Mouse (Mus musculus) cerebellum, adult 2 months (tissue): ENCODE measurements around the gene Iqgap1. TPM values are rescaled to one million over a fixed set of nuclear protein-coding genes. Genes with fewer than 3 reads are reported as not detected.

Source experiments
- DNase-seq, 2 experiments: peaks; one replicate each; pipeline ENCODE4 v3.0.0; 2021
- H3K27ac ChIP-seq: fragments of 200-500 bp; 2 replicates; pipeline ENCODE4 v1.5.1; 2012; ENCODE audit warnings: low read length, control low read depth, inconsistent platforms; ENCODE audit not compliant: insufficient read depth
- H3K27me3 ChIP-seq: fragments of 200-500 bp; 2 replicates; pipeline ENCODE4 v1.6.1; 2012; ENCODE audit warnings: inconsistent platforms, mild to moderate bottlenecking, low read length, moderate library complexity; ENCODE audit not compliant: control insufficient read depth, insufficient read depth
- H3K4me1 ChIP-seq: fragments of 200-500 bp; 2 replicates; pipeline ENCODE4 v1.6.1; 2011; ENCODE audit warnings: low read length; ENCODE audit not compliant: control insufficient read depth, insufficient read depth
- H3K4me3 ChIP-seq: fragments of 200-500 bp; replicated peaks from 2 replicates; pipeline ENCODE3; 2011; ENCODE audit warnings: mild to moderate bottlenecking, low read depth, low read length, control low read depth; ENCODE audit not compliant: insufficient read depth
- CTCF ChIP-seq: fragments of 200-500 bp; IDR thresholded peaks from 2 replicates; pipeline ENCODE4 v1.5.1; 2011; ENCODE audit warnings: low read depth, mild to moderate bottlenecking, control low read depth, low read length, moderate library complexity, borderline replicate concordance; ENCODE audit not compliant: insufficient read depth
- POLR2A ChIP-seq: fragments of 200-500 bp; IDR thresholded peaks from 2 replicates; pipeline ENCODE4 v1.6.1; 2011; ENCODE audit warnings: low read length, control low read depth, borderline replicate concordance; ENCODE audit not compliant: insufficient read depth
- WGBS: fragments of 180-500 bp; shearing (Covaris S2); methylation state at CpG from one replicate; pipeline ENCODE4 v1.1.7; 2018; 5-methylcytosine and 5-hydroxymethylcytosine counted together
- polyA plus RNA-seq: library from polyadenylated mRNA; depleted of rRNA; stranded (reverse); fragments of >200 nt; gene quantifications from 2 replicates; pipeline ENCODE4 v1.2.3, GENCODE M21; 2012

Iqgap1 gene
- polyA plus RNA-seq, 1 experiment = 21.0 TPM

DNA sequence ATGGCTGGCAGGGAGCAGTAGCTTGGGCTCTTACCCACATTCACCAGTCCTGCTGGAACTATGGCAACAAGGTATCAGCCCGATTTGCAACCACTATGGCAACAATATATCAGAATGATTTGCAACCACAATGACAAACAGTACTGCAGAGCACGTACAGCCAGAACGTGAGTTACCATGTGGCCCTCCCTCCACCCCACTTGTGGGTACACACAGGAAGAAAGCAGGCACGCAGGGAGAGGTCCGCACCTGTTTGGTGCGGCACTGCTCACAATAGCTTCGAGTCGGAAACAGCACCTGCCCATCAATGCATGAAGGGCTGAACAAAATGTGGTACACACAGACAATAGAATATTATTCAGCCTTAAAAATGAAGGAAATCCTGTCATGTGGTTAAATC is 107.3 kb downstream of the Iqgap1 start:
- no peak for DNase-seq
- 74% methylated on average over 8 of the region's 8 CpGs for WGBS
- Histone ChIP-seq H3K27ac (no peak overlapping the region), H3K4me3 (no peak overlapping the region), H3K4me1 (no peaks in the 10 kb centered on the region), H3K27me3 (no peaks in the 10 kb centered on the region)
- TF ChIP-seq CTCF = no peak
- no peak for TF ChIP-seq POLR2A

DNA sequence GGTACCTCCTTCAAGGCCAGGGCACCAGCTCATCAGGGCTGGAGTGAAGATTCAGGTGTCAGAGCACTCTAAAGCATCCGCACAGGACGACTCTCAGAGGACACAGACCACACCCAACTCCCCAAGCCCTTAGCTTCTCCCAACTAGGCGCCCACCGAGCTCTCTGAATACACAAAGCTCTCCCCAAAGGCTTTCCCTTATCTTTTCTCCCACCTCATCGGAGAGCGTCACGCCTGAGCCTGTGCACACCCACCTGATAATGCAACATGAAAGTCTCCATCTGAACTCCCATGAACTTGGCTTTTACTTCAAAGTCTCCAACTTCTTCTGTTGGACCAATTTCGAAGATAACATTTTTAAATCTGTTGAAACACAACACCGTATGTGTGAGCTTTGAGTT is 109.0 kb downstream of the Iqgap1 start:
- 93% methylated on average over 9 of the region's 9 CpGs for WGBS
- H3K27me3 ChIP-seq = no peaks in the 10 kb centered on the region
- no peak overlapping the region for H3K4me3 ChIP-seq
- TF ChIP-seq POLR2A = no peak
- no peak for TF ChIP-seq CTCF
- H3K4me1 ChIP-seq = no peaks in the 10 kb centered on the region
- H3K27ac ChIP-seq = no peak overlapping the region
- DNase-seq = no peak

GRCm38 (mm10) chr7:80715306-80715705 is 110.5 kb downstream of the Iqgap1 start:
- 87% methylated on average over 7 of the region's 7 CpGs for WGBS
- Histone ChIP-seq H3K27me3 (no peaks in the 10 kb centered on the region), H3K4me3 (no peak overlapping the region), H3K4me1 (no peaks in the 10 kb centered on the region), H3K27ac (no peak overlapping the region)
- DNase-seq = no peak
- TF ChIP-seq POLR2A (no peak), CTCF (no peak)

DNA sequence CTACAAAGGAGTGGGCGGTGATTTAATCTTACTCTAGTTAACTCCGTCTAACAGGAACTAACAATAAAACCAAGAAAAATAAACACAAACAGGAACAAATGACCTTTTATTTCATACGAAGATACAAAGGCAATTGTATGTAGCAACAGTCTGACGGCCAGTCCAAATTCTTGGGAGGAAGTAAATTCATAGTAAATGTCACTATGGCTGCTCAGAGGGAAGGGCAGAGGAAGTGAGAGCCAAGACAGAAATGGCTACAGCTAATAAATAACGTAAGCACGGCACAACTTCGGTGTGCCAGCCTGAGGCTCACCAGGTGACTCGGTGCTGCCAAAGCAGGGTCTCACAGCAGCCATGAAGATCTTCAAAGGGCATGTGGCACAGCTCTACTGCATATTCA is 114.3 kb downstream of the Iqgap1 start:
- Histone ChIP-seq H3K27ac (no peak overlapping the region), H3K4me3 (no peak overlapping the region), H3K27me3 (no peaks in the 10 kb centered on the region), H3K4me1 (no peaks in the 10 kb centered on the region)
- TF ChIP-seq POLR2A (no peak), CTCF (no peak)
- no peak for DNase-seq
- WGBS = 44% methylated on average over 8 of the region's 8 CpGs

- no peak for TF ChIP-seq CTCF
- 91% methylated on average over 7 of the region's 7 CpGs for WGBS
- no peaks in the 10 kb centered on the region for H3K27me3 ChIP-seq
- no peaks in the 10 kb centered on the region for H3K4me1 ChIP-seq
- no peak overlapping the region for H3K27ac ChIP-seq
- no peak overlapping the region for H3K4me3 ChIP-seq
- DNase-seq = no peak
These were observed 115.4 kb downstream of the Iqgap1 start for GRCm38 (mm10) chr7:80710333-80710732.

- no peak overlapping the region for H3K27ac ChIP-seq
- no peak for DNase-seq
- no peak for TF ChIP-seq POLR2A
- H3K4me3 ChIP-seq = no peak overlapping the region
- no peaks in the 10 kb centered on the region for H3K27me3 ChIP-seq
- no peaks in the 10 kb centered on the region for H3K4me1 ChIP-seq
- 82% methylated on average over 4 of the region's 4 CpGs for WGBS
These were observed 121.7 kb downstream of the Iqgap1 start for GRCm38 (mm10) chr7:80704066-80704465.

- H3K4me3 ChIP-seq = no peak overlapping the region
- no peaks in the 10 kb centered on the region for H3K27me3 ChIP-seq
- WGBS = 49% methylated on average over 6 of the region's 6 CpGs
- no peak for DNase-seq
- H3K27ac ChIP-seq = no peak overlapping the region
- TF ChIP-seq CTCF (no peak), POLR2A (no peak)
- no peaks in the 10 kb centered on the region for H3K4me1 ChIP-seq
These were observed 123.3 kb downstream of the Iqgap1 start for GRCm38 (mm10) chr7:80702510-80702909.

- 75% methylated on average over 8 of the region's 8 CpGs for WGBS
- Histone ChIP-seq H3K27ac (no peak overlapping the region), H3K4me3 (no peak overlapping the region), H3K4me1 (no peaks in the 10 kb centered on the region), H3K27me3 (no peaks in the 10 kb centered on the region)
- TF ChIP-seq POLR2A (no peak), CTCF (no peak)
- DNase-seq = no peak
These were observed 126.1 kb downstream of the Iqgap1 start for GRCm38 (mm10) chr7:80699709-80700108.

DNA sequence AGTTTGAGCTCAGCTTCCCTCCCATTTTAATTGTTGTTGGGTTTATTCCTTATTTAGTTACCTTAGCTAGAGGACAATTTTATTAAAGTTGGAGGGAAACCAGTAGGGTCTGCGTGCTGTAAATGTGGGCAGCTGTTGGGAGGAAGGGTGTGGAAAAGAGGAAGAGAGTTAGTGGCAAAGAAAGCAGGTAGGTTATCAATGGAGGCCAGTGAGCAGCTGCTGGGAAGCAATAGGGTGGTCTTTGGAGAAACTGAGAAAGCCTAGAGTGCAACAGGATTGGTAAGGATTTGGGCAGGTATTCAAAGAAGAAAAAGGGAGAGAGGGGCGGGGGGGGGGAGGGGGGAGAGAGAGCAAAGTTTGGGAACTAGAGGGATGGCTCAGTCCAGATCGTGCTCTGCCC is 126.8 kb downstream of the Iqgap1 start:
- DNase-seq = no peak
- Histone ChIP-seq H3K4me3 (no peak overlapping the region), H3K27ac (no peak overlapping the region), H3K4me1 (no peaks in the 10 kb centered on the region), H3K27me3 (no peaks in the 10 kb centered on the region)
- TF ChIP-seq POLR2A (no peak), CTCF (no peak)
- WGBS = 63% methylated on average over 3 of the region's 3 CpGs
